Mouse (Mus musculus): ENCODE measurements around the gene Amd2. TPM values are rescaled to one million over a fixed set of nuclear protein-coding genes. Genes with fewer than 3 reads are reported as not detected.

Gene Amd2
- polyA plus RNA-seq (2016; fragmentation: Nextera tagmentation; extraction: Ambion mirVana): 2.8 and 5.2 TPM in 2 replicates

- H3K27ac ChIP-seq: no peak within 1 kb of the TSS
- WGBS: 96% methylated on average over 8 of the region's 8 CpGs
- H3K4me1 ChIP-seq: no peaks in the 10 kb centered on the region
- no peaks in the 10 kb centered on the region for H3K9me3 ChIP-seq (replicated peaks)
- no peaks in the 10 kb centered on the region for H3K36me3 ChIP-seq
- no peaks in the 10 kb centered on the region for H3K27me3 ChIP-seq (ENCODE audit: low read depth, poor library complexity, severe bottlenecking)
- DNase-seq (ENCODE audit: low spot score): no peak
- H3K4me3 ChIP-seq: no peak within 1 kb of the TSS
Measured at GRCm38 (mm10) chr10:35711792-35712191, at the start of gene Amd2. TSS of gene Amd2 (minus strand) at chr10:35711892.

DNA sequence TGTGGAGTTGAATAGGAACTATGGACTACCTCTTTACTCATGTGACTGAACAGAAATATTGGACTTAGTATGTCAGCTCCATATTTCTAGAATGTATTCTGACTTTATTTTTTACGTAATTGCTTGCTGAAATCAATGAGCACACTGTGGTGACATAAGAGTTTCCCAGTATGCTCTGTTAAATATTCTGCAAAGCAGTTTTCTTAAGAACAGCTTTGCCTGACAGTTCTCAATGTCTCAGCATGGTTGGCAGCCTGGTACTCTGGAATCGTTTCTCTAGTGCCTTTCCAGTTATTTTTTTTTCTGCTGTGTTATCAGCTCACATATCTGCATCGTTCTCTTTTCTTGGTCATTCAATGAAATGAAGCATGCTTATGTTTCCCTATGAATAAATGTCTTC, 49.6 kb upstream of the Amd2 start:
- Histone ChIP-seq H3K36me3 (no peaks in the 10 kb centered on the region), H3K4me1 (no peaks in the 10 kb centered on the region), H3K4me3 (no peak overlapping the region), H3K9me3 (replicated peaks) (no peaks in the 10 kb centered on the region), H3K27ac (no peak overlapping the region), H3K27me3 (ENCODE audit: low read depth, poor library complexity, severe bottlenecking) (no peaks in the 10 kb centered on the region)
- 85% methylated on average over 3 of the region's 3 CpGs for WGBS
- no peak for DNase-seq (ENCODE audit: low spot score)

GRCm38 (mm10) chr10:35737639-35738038, 25.9 kb upstream of the Amd2 start:
- WGBS: 96% methylated on average over 2 of the region's 2 CpGs
- Histone ChIP-seq H3K4me3 (no peak overlapping the region), H3K36me3 (no peaks in the 10 kb centered on the region), H3K27me3 (ENCODE audit: low read depth, poor library complexity, severe bottlenecking) (no peaks in the 10 kb centered on the region), H3K27ac (no peak overlapping the region), H3K4me1 (no peaks in the 10 kb centered on the region), H3K9me3 (replicated peaks) (no peaks in the 10 kb centered on the region)
- no peak for DNase-seq (ENCODE audit: low spot score)

DNA sequence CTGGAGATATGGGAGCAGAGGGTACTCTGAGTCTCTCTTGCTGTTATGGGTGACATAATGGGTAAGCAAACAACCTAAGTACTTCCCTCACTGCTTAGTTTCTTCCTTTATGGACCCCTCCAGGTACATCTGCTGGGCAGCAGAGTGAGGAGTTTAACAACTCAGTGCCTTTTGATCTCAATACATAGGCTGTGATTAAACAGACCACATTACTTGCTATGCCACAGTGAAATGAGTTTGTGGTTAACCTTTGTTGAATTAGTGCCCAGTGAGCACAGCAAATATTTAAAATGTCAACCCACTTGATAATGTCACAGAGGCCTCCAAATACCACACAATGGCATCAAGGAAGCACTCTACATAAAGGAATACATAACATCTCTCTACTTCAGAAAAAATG, 2.6 kb upstream of the Amd2 start:
- no peak for DNase-seq (ENCODE audit: low spot score)
- Histone ChIP-seq H3K36me3 (no peaks in the 10 kb centered on the region), H3K4me3 (no peak overlapping the region), H3K27me3 (ENCODE audit: low read depth, poor library complexity, severe bottlenecking) (no peaks in the 10 kb centered on the region), H3K9me3 (replicated peaks) (no peaks in the 10 kb centered on the region), H3K27ac (no peak overlapping the region), H3K4me1 (no peaks in the 10 kb centered on the region)
